Mouse (Mus musculus): ENCODE results near the gene Zfp36l2. TPM values are rescaled to one million over a fixed set of nuclear protein-coding genes. Genes with fewer than 3 reads are reported as not detected.

The Zfp36l2 gene
- total and polyA plus RNA-seq, 3 experiments = 8.9 to 24.2 (median 9.0) TPM

- Histone ChIP-seq H3K9me3 (replicated peaks; ENCODE audit: low read length) (no peaks in the 10 kb centered on the region), H3K9ac (ENCODE audit: insufficient read depth, low read depth) (no peak overlapping the region), H3K27me3 (replicated peaks) (peaks cover 2% of the 10 kb centered on the region), H3K79me2 (replicated peaks; ENCODE audit: control insufficient read depth, extremely low read depth, insufficient read depth, poor library complexity, severe bottlenecking) (no peaks in the 10 kb centered on the region), H3K27ac (ENCODE audit: insufficient read depth, low read depth) (no peak overlapping the region), H3K4me1 (ENCODE audit: control insufficient read depth in 1 of 2, insufficient read depth in 2 of 2) (peaks cover 16 to 52% of the 10 kb centered on the region in 2 experiments), H3K36me3 (replicated peaks in 1 of 2; ENCODE audit: control insufficient read depth in 1 of 2, insufficient read depth in 1 of 2, low read length in 1 of 2) (no peaks in the 10 kb centered on the region), H3K4me2 (ENCODE audit: insufficient read depth, low read depth, poor library complexity, severe bottlenecking) (no peak overlapping the region), H3K4me3 (replicated peaks in 1 of 3; ENCODE audit: low read depth in 2 of 3, low read length in 2 of 3, poor library complexity in 1 of 3) (no peak overlapping the region)
- DNase-seq (ENCODE audit: extremely low read depth) = no peak
- in situ Hi-C loops (cut with MboI; ENCODE audit: low pct_ligation_motif_present, low pct_unique_long_range_greater_than_20kb, low sequenced_read_pairs) = no loop called here
- TF ChIP-seq TBP (conservative IDR thresholded peaks at IDR 0.05; ENCODE audit: low read depth, low read length) (no peak), MAZ (IDR thresholded peaks at IDR 0.05; ENCODE audit: low read depth, low read length) (no peak), JUN (IDR thresholded peaks at IDR 0.05; ENCODE audit: insufficient read depth, low read depth, low read length) (no peak), USF2 (conservative IDR thresholded peaks at IDR 0.05; ENCODE audit: low read depth, low read length) (no peak), EP300 (IDR thresholded peaks at IDR 0.05; ENCODE audit: low read length) (no peak), CHD1 (IDR thresholded peaks at IDR 0.05; ENCODE audit: low read depth, low read length) (no peak), ZC3H11A (IDR thresholded peaks at IDR 0.05; ENCODE audit: low read depth, low read length) (no peak), PAX5 (IDR thresholded peaks at IDR 0.05; ENCODE audit: low read length) (no peak), IRF4 (IDR thresholded peaks at IDR 0.05; ENCODE audit: low read depth, low read length) (no peak), RCOR1 (conservative IDR thresholded peaks at IDR 0.05; ENCODE audit: low read depth, low read length) (no peak), RAD21 (IDR thresholded peaks at IDR 0.05; ENCODE audit: low read depth, low read length) (no peak), ZKSCAN1 (IDR thresholded peaks at IDR 0.05; ENCODE audit: borderline replicate concordance, low read depth, low read length) (no peak), NRF1 (IDR thresholded peaks at IDR 0.05; ENCODE audit: low read depth, low read length) (no peak), MEF2A (IDR thresholded peaks at IDR 0.05; ENCODE audit: borderline replicate concordance, low read depth, low read length) (no peak), ZMIZ1 (IDR thresholded peaks at IDR 0.05; ENCODE audit: low read depth, low read length) (no peak), ETS1 (conservative IDR thresholded peaks at IDR 0.05; ENCODE audit: low read depth, low read length) (no peak), NELFE (IDR thresholded peaks at IDR 0.05; ENCODE audit: low read depth, low read length) (no peak), CTCF (conservative IDR thresholded peaks at IDR 0.05 in 1 of 2, IDR thresholded peaks at IDR 0.05 in 1 of 2; ENCODE audit: low read depth in 2 of 2, low read length in 2 of 2) (no peak)
- dilution Hi-C loops (cut with MboI; ENCODE audit: extremely low pct_ligation_motif_present, extremely low pct_unique_long_range_greater_than_20kb, low sequenced_read_pairs) = no loop called here
These were observed 43.6 kb downstream of the Zfp36l2 start for GRCm38 (mm10) chr17:84144130-84144529.

GRCm38 (mm10) chr17:84143219-84143844, 44.4 kb downstream of the Zfp36l2 start:
- Histone ChIP-seq H3K27me3 (replicated peaks) (peaks cover 2% of the 10 kb centered on the region), H3K36me3 (replicated peaks in 1 of 2; ENCODE audit: control insufficient read depth in 1 of 2, insufficient read depth in 1 of 2, low read length in 1 of 2) (no peaks in the 10 kb centered on the region), H3K9me3 (replicated peaks; ENCODE audit: low read length) (no peaks in the 10 kb centered on the region), H3K9ac (ENCODE audit: insufficient read depth, low read depth) (no peak overlapping the region), H3K79me2 (replicated peaks; ENCODE audit: control insufficient read depth, extremely low read depth, insufficient read depth, poor library complexity, severe bottlenecking) (no peaks in the 10 kb centered on the region), H3K4me3 (replicated peaks in 1 of 3; ENCODE audit: low read depth in 2 of 3, low read length in 2 of 3, poor library complexity in 1 of 3) (no peak overlapping the region), H3K4me1 (ENCODE audit: control insufficient read depth in 1 of 2, insufficient read depth in 2 of 2) (peaks cover 11 to 44% of the 10 kb centered on the region in 2 experiments), H3K27ac (ENCODE audit: insufficient read depth, low read depth) (no peak overlapping the region), H3K4me2 (ENCODE audit: insufficient read depth, low read depth, poor library complexity, severe bottlenecking) (no peak overlapping the region)
- DNase-seq (ENCODE audit: extremely low read depth) = no peak
- TF ChIP-seq RAD21 (IDR thresholded peaks at IDR 0.05; ENCODE audit: low read depth, low read length) = no peak
- no peak for TF ChIP-seq ETS1 (conservative IDR thresholded peaks at IDR 0.05; ENCODE audit: low read depth, low read length)
- TF ChIP-seq ZKSCAN1 (IDR thresholded peaks at IDR 0.05; ENCODE audit: borderline replicate concordance, low read depth, low read length) = no peak
- TF ChIP-seq MYC (IDR thresholded peaks at IDR 0.05; ENCODE audit: low read depth, low read length) = no peak
- no peak for TF ChIP-seq SMC3 (IDR thresholded peaks at IDR 0.05; ENCODE audit: low read depth, low read length)
- no peak for TF ChIP-seq ZNF384 (IDR thresholded peaks at IDR 0.05; ENCODE audit: low read depth, low read length)
- no peak for TF ChIP-seq MEF2A (IDR thresholded peaks at IDR 0.05; ENCODE audit: borderline replicate concordance, low read depth, low read length)
- dilution Hi-C loops (cut with MboI; ENCODE audit: extremely low pct_ligation_motif_present, extremely low pct_unique_long_range_greater_than_20kb, low sequenced_read_pairs) (no loop called here), in situ Hi-C loops (cut with MboI; ENCODE audit: low pct_ligation_motif_present, low pct_unique_long_range_greater_than_20kb, low sequenced_read_pairs) (no loop called here)
